Mouse (Mus musculus): ENCODE results near the gene C1qtnf6. TPM values are rescaled to one million over a fixed set of nuclear protein-coding genes. Genes with fewer than 3 reads are reported as not detected.

The C1qtnf6 gene
- total RNA-seq, 2 experiments from 2014 or later, result 38.1 to 40.7 TPM

GRCm38 (mm10) chr15:78515759-78516158 is 15.5 kb downstream of the C1qtnf6 start:
- no peak for DNase-seq

DNA sequence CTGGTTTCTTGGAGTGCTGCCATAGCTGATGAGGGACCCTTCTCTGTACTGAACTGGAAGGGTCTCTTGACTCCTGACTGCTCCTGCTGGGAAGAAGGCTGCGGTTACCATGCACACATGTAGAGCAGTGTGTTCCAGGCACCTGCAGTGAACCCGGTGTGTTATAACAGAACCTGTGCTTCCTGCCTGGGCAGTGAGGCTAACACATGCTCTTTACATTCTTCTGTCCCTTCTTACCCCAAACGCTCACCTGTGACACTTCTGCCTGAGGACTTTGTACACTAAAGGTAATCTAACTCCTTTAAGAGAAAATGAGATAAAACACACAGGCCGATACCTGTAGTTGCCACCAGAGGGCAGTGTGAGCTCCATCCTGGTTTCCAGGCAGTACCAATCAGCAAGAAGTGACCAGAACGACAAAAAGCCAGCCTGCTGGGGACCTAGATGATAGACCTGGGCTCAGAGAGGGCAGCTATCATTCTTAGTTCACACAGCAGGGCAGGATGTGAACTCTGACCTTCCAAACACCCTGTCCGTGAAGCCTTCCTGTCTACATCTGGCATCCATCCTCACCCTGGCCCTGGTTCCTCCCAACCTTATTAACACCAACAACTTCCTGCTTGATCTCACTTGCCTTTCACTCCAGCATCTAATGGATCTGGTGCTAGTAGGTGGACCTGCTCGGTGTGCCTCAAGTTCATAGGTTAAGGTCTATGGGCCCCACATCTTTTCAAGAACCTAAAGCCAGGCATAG is 16.6 kb downstream of the C1qtnf6 start:
- peak; percentile 84 for DNase-seq

DNA sequence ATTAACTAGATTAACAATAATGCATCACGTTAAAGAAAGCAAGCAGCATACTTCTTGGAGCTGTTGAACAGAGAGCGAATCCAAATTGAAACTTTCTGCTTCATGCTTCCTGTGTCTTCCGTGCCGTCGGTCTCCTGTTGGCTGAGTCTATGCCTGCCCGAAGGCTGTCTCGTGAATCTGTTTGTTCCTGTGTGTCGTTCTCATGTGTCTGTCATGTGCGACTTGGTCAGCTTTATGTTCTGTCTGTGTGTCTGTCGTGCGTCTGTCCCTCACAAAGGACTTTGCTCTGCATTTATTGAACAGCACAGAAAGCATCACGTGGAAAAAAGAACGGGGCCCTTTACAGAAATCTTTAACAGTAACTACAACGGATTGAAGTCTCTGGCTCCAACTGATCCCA is 18.2 kb downstream of the C1qtnf6 start:
- DNase-seq, result no peak

GRCm38 (mm10) chr15:78511951-78512350 is 19.3 kb downstream of the C1qtnf6 start:
- DNase-seq, result no peak

DNA sequence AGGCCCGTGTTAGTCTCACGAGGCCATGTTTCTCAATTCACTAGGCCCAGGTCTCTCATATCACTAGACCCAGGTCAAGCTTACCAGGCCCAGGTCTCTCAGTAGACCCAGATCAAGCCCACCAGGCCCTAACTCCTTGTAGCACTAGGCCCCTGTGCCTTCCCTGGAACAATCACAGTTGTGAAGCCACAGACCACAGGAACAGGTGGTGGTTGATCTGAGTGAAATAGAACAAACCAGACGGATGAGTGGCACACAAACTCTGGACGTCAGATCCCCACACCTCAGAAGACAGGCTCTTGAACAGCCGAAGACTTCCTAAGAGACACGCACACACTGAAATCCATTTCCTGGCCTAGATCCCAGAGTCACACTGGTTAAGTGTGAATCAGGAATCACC is 20.5 kb downstream of the C1qtnf6 start:
- no peak for DNase-seq

- DNase-seq, result no peak
Measured at GRCm38 (mm10) chr15:78510121-78510576, 21.1 kb downstream of the C1qtnf6 start.

DNA sequence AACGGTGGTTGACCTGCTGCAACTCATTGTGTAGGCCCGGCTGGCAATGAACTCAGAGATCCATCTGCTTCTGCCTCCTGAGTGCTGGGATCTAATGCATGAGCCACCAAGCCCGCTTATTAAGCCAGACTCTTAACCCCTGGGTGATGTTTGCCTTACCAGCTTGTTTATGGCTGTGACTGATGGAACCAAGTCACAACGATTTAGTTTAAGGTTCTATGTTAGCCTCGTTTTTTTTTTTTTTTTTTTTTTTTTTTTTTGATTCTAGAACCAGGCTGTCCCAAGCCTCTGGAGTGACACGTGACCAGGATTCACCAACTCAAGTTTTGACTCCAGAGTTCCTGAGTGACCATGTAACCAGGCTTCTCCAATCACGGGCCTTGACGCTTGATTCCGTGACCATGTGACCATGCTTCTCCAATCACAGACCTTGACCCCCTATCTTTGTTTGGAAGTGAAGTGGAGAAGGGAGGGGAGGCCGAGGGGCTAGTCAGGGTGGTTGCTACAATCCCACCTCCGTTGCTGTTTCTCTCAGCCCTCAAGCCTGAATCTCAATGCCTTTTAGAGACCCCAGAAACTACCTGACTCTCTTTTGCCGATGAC is 21.8 kb downstream of the C1qtnf6 start:
- DNase-seq, result no peak

- no peak for DNase-seq
Measured at GRCm38 (mm10) chr15:78508443-78508842, 22.8 kb downstream of the C1qtnf6 start.

DNA sequence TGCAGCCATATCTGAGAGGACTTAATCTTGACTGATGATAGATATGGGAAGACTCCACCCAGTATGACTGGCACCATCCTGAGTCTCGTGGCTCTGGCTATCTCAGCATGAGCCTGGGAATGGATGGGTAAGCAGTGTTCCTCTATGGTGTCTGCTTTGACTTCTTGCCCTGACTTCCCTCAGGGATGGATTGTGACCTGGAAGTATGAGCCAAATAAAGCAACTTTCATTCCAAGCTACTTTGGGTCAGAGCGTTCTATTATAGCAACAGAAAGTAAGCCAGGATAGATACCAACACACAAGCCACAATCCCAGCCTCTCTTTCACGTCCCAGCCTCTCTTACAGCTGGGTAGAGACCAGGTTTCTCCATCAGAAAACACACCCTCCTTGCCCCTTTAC is 25.7 kb downstream of the C1qtnf6 start:
- no peak for DNase-seq

GRCm38 (mm10) chr15:78504816-78505215 is 26.4 kb downstream of the C1qtnf6 start:
- DNase-seq, result no peak

DNA sequence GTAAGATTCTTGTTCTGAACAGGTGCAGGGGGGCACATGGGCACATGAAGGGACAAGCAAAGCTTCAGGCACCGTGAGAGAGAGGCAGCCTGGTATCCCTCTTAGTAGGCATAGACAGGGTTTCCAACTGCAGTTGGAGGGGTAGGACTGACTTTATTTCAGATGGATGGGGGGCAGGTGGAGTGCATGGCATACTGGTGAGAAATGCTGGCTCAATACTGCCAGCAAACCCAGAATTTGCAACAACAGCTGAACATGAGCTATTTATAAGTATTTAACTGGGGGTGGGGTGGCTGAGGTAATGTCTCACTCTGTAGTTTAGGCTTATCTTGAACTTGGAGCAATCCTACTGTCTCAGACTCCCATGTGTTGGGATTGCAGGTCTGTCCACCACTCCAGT is 27.2 kb downstream of the C1qtnf6 start:
- DNase-seq, result no peak

- no peak for DNase-seq
Measured at GRCm38 (mm10) chr15:78502437-78503132, 28.6 kb downstream of the C1qtnf6 start.

GRCm38 (mm10) chr15:78494968-78495406 is 36.2 kb downstream of the C1qtnf6 start, which contains the start of gene Il2rb:
Gene Il2rb (minus strand): TSS chr15:78495271.
- DNase-seq, result no peak

DNA sequence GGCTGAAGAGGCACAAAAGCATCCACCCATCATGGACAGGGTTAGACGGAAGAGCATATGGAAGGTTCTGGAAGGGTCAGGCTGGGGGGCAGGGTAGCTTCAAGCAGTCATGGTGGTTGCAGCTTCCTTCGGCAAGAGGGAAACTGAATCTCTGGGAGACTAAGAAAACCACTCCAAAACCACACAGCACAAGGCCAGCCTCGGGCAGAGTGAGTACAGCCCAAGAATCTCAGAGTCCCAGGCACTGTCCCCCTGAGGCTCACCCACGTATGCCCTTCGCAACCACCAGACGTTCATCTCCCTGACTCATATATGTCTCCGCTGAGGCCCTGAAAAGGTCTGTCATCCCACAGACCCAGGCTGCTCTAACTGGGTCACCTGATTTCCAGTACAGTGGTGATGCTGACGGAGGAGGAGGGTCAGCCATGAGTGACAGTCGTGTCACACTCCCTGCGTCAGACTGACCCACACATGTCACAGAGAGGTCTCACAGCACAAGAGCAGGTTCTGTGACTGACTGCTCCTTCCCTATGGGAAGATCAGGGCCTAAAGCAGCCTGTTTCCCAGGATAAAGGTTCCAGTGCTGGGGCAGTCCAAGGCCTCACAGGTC is 37.7 kb downstream of the C1qtnf6 start:
- no peak for DNase-seq

- no peak for DNase-seq
Measured at GRCm38 (mm10) chr15:78491301-78491700, 39.9 kb downstream of the C1qtnf6 start.

- no peak for DNase-seq
Measured at GRCm38 (mm10) chr15:78489906-78490305, 41.3 kb downstream of the C1qtnf6 start.

DNA sequence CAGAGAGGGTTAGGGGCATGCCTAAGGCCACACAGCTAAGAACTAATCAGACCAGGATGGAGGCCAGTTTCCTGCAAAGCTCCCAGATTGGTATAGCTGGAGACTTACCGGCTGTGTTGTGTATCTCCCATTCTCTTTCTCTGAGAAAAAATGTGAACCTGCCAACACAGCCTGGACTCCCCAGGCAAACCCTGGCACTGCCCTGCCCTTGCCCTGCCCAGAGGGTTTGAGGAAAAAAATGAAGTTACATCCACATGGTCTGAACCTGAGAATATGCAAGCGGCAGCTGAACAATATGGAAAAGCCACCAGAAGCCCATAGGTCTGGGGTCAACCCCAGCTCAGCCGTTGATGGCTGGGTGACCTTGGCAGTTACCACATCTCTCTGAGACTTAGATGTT is 42.0 kb downstream of the C1qtnf6 start:
- no peak for DNase-seq

DNA sequence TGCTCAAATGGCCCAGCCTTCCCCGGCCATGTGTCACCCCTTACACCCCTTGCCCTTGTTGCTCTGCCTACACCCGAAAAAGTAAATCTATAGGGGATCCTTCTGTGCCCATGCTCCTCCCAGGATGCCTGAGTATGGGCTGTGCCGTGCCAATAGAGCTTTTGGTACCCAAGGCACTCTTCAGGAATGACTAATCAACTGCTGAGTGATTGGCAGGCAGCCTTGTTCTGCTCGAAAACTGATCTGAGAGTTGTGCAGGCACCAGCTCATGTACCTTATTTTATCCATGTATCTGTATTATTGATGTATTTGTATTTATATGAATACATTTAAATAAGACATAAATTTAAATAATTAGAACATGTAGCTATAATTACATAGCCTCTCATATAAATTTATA is 44.1 kb downstream of the C1qtnf6 start:
- no peak for DNase-seq

DNA sequence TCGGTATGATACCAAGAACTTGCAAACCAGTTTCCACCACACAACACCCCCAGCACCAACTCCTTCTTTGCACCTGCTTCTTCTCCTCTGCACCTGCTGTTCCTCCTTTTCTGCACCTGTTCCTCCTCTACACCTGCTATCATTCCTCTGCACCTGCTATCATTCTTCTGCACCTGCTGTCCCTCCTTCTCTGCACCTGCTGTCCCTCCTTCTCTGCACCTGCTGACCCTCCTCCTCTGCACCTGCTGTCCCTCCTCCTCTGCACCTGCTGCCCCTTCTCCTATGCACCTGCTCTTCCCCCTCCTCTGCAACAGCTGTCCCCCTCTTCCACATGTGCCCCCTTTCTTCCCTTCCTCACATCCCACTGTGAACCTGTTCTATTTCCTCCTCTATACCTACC is 44.7 kb downstream of the C1qtnf6 start:
- DNase-seq, result no peak

DNA sequence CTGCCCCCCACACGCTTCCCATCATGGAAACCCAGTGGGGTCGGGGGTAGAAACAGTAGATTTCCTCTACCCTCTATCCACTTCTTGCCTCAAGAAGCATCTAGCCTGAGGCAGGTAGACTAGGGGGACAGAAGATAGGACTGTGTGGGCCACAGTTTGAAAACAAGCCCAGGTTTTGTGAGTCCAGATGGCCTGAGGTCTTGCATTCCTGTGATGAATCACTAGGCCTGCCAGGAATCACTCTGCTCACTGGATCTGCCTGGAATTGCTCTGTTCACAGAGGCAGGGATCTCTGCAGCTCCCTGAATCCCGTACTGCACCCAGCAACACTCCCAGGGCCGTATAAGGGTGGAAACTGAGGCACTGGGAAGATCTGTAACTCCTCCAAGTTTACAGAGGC is 47.9 kb downstream of the C1qtnf6 start:
- DNase-seq, result peak; percentile 13 to 23

DNA sequence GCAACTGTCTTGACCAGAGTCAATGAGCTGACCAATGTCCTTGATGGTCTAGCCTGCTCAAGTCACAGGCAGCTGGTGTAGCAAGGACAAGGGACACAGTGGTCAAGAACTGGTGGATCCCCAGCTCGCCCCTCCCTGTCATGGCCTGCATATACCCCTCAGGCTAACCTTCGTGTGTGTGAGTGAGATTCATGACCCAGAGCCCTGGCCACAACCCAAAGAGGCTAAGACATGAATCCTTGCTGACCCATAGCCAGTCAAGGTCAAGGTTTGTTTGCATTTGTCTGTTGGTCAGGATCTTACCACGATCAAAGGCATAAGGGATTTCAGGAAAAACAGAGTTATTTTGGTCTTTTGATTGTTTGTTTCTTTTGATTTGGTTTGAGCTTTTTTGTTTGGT is 48.7 kb downstream of the C1qtnf6 start:
- DNase-seq, result peak; percentile 47 to 49

DNA sequence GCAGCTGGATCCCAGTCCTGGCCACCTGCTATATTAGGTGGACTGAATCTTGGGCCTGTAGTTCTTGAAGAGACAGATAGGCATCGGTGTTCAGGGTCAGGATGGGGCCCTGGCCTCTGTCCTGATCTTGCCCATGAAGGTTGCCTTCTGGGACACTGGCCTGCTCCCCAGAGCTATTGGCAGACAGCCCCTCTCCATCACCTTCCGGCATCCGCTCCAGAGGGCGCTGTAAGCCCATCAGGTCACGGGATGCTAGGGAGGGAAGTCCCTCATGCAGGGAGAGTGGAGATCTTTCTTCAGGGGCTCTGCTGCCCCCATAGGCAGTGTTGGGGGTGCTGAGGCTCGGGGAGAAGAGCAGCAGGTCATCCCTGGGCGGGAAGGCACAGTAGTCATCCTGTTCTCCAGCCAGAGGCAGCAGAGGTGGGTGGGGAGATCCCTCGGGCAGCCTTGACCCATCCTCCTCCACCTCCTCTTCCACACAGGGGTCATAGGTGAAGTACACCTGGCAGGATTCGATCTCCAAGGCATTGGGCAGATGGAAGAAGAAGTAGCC is 49.7 kb downstream of the C1qtnf6 start:
- no peak for DNase-seq

Data from adrenal gland, postnatal 36 days (tissue).